Mouse (Mus musculus): ENCODE measurements around the gene Parn.

DNA sequence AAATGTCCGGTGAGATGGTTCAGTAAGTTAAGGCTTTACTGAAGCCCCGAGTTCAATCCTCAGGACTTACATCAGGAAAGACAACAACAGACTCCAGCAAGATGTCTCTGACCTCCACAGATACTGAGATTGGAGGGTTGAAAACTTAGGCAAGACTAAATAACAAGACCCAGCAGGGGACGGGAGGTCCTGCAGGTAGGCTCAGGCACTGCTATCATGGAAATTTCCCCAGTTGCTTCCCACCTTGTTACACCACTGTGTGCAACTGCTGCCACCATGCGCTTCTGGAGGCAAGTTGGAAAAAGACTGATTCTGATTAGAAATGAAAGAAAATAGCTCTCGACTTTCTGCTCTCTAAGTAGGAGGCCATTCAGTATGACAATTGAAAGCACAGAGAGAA, 55.4 kb downstream of the Parn start:
- TF ChIP-seq TAL1 (IDR thresholded peaks at IDR 0.05; ENCODE audit: low read length) (no peak), GATA1 (IDR thresholded peaks at IDR 0.05; ENCODE audit: low read length) (no peak)
